Mouse (Mus musculus) embryonic facial prominence, embryonic 12.5 days (tissue): ENCODE data around the gene Trir. TPM values are rescaled to one million over a fixed set of nuclear protein-coding genes. Genes with fewer than 3 reads are reported as not detected.

Source experiments
- ATAC-seq: fragments of 200-750 bp; cut with Nextera tagmentation; 2 replicates; pipeline ENCODE4 v1.8.0; 2017; ENCODE audit not compliant: insufficient number of reproducible peaks, insufficient read depth, low FRiP score, low TSS enrichment
- H3K27ac ChIP-seq: fragments of 300-500 bp; sonication (generic); 2 replicates; pipeline ENCODE4 v1.5.1; 2016; ENCODE audit warnings: mild to moderate bottlenecking
- H3K27me3 ChIP-seq: fragments of 300-500 bp; sonication (generic); 2 replicates; pipeline ENCODE4 v1.6.1; 2016; ENCODE audit warnings: mild to moderate bottlenecking, moderate library complexity
- H3K36me3 ChIP-seq: fragments of 300-500 bp; sonication (generic); 2 replicates; pipeline ENCODE4 v1.6.1; 2016; ENCODE audit warnings: mild to moderate bottlenecking
- H3K4me1 ChIP-seq: fragments of 300-500 bp; sonication (generic); 2 replicates; pipeline ENCODE4 v1.6.1; 2016
- H3K4me2 ChIP-seq: fragments of 300-500 bp; sonication (generic); replicated peaks from 2 replicates; pipeline ENCODE4 v1.6.1; 2016; ENCODE audit warnings: mild to moderate bottlenecking, moderate library complexity
- H3K4me3 ChIP-seq: fragments of 300-500 bp; sonication (generic); 2 replicates; pipeline ENCODE4 v1.5.1; 2016; ENCODE audit warnings: mild to moderate bottlenecking
- H3K9ac ChIP-seq: fragments of 300-500 bp; sonication (generic); 2 replicates; pipeline ENCODE4 v1.6.1; 2016; ENCODE audit warnings: mild to moderate bottlenecking, moderate library complexity
- H3K9me3 ChIP-seq: fragments of 300-500 bp; sonication (generic); 2 replicates; pipeline ENCODE4 v1.6.1; 2016; ENCODE audit warnings: mild to moderate bottlenecking, moderate library complexity
- WGBS: fragments of 180-500 bp; shearing (Covaris S2); methylation state at CpG from one replicate; pipeline ENCODE4 v1.1.7; 2016; 5-methylcytosine and 5-hydroxymethylcytosine counted together
- microRNA-seq: library from miRNA; unstranded; fragments of <30 nt; microRNA quantifications from one replicate; pipeline ENCODE4, GENCODE M21; 2017
- polyA plus RNA-seq: library from polyadenylated mRNA; unstranded; fragments of >200 nt; fragmentation: Nextera tagmentation; extraction: Ambion mirVana; gene quantifications from 2 replicates; pipeline ENCODE4 v1.2.1, GENCODE M21; 2016

Gene Trir
- polyA plus RNA-seq, 1 experiment from 2014 or later = 160 TPM

- H3K36me3 ChIP-seq = peaks cover 35% of the 10 kb centered on the region
- H3K9ac ChIP-seq = no peak overlapping the region
- H3K4me2 ChIP-seq = peak overlapping the region; percentile 68; the same call in 1 of the 2 replicates
- ATAC-seq = no peak
- H3K4me3 ChIP-seq = no peak overlapping the region
- H3K27ac ChIP-seq = no peak overlapping the region
- H3K9me3 ChIP-seq = no peaks in the 10 kb centered on the region
- no peaks in the 10 kb centered on the region for H3K27me3 ChIP-seq
- no peaks in the 10 kb centered on the region for H3K4me1 ChIP-seq
- WGBS = 94% methylated on average over 15 of the region's 15 CpGs
These were observed 46.5 kb downstream of the Trir start for GRCm38 (mm10) chr8:85073041-85073612.

GRCm38 (mm10) chr8:85074167-85074566, 47.5 kb downstream of the Trir start:
- Histone ChIP-seq H3K9ac (no peak overlapping the region), H3K27me3 (no peaks in the 10 kb centered on the region), H3K9me3 (no peaks in the 10 kb centered on the region), H3K27ac (no peak overlapping the region), H3K4me3 (no peak overlapping the region), H3K4me1 (no peaks in the 10 kb centered on the region), H3K4me2 (no peak overlapping the region), H3K36me3 (peaks cover 35% of the 10 kb centered on the region)
- WGBS = 82% methylated on average over 10 of the region's 10 CpGs
- ATAC-seq = no peak

- no peak overlapping the region for H3K9ac ChIP-seq
- H3K36me3 ChIP-seq = peaks cover 35% of the 10 kb centered on the region
- 93% methylated on average over 10 of the region's 10 CpGs for WGBS
These were observed 48.0 kb downstream of the Trir start for GRCm38 (mm10) chr8:85074617-85075016.

GRCm38 (mm10) chr8:85076001-85076400, 49.4 kb downstream of the Trir start:
- Histone ChIP-seq H3K4me2 (no peak overlapping the region), H3K27me3 (no peaks in the 10 kb centered on the region), H3K36me3 (peaks cover 35% of the 10 kb centered on the region), H3K9ac (no peak overlapping the region), H3K4me3 (no peak overlapping the region), H3K4me1 (peaks cover 6% of the 10 kb centered on the region; the same call in 1 of the 2 replicates), H3K27ac (no peak overlapping the region), H3K9me3 (no peaks in the 10 kb centered on the region)
- WGBS = 73% methylated on average over 9 of the region's 9 CpGs
- no peak for ATAC-seq

More at GRCm38 (mm10) chr8:85074617-85075016, 48.0 kb downstream of the Trir start:
- ATAC-seq = no peak
- Histone ChIP-seq H3K4me2 (no peak overlapping the region), H3K4me1 (peaks cover 2% of the 10 kb centered on the region; the same call in 1 of the 2 replicates), H3K27ac (no peak overlapping the region), H3K27me3 (no peaks in the 10 kb centered on the region), H3K9me3 (no peaks in the 10 kb centered on the region), H3K4me3 (no peak overlapping the region)

- Histone ChIP-seq H3K4me1 (peaks cover 13% of the 10 kb centered on the region; the same call in 1 of the 2 replicates), H3K4me2 (no peak overlapping the region), H3K9ac (no peak overlapping the region), H3K27ac (0 out of 2 replicates have a peak overlapping the region, but pooled peaks have one; percentile 17), H3K4me3 (no peak overlapping the region), H3K27me3 (no peaks in the 10 kb centered on the region), H3K36me3 (peaks cover 35% of the 10 kb centered on the region), H3K9me3 (no peaks in the 10 kb centered on the region)
- ATAC-seq = no peak
- WGBS = 0% methylated on average over 2 of the region's 2 CpGs
These were observed 50.4 kb downstream of the Trir start for GRCm38 (mm10) chr8:85076993-85077392.

Small RNA genes lying within 50 kb of the gene (microRNA-seq; reads per million reads assigned to microRNA genes)
- gene Mir7070 = 0.73 reads per million

Other genes starting within 250 kb of the Trir start
- 18.4 and 21.2 TPM in 2 replicates for gene Nfix, start 226.5 kb upstream of the Trir start, polyA plus RNA-seq
- 5.3 and 5.5 TPM in 2 replicates for gene Dand5, start 204.0 kb upstream of the Trir start, polyA plus RNA-seq
- 46.7 and 46.8 TPM in 2 replicates for gene Gadd45gip1, start 195.3 kb upstream of the Trir start, polyA plus RNA-seq
- 96.0 TPM in 2 replicates for gene Rad23a, start 186.2 kb upstream of the Trir start, polyA plus RNA-seq
- 919 and 944 TPM in 2 replicates for gene Calr, start 179.9 kb upstream of the Trir start, polyA plus RNA-seq
- gene Farsa, start 169.8 kb upstream of the Trir start, polyA plus RNA-seq = 106 and 108 TPM in 2 replicates
- gene Syce2, start 154.7 kb upstream of the Trir start, polyA plus RNA-seq = 84.1 and 91.7 TPM in 2 replicates
- gene Gcdh, start 132.9 kb upstream of the Trir start, polyA plus RNA-seq = 44.3 and 45.2 TPM in 2 replicates
- gene Klf1, start 124.9 kb upstream of the Trir start, polyA plus RNA-seq = 4.7 and 5.4 TPM in 2 replicates
- gene Dnase2a, start 118.3 kb upstream of the Trir start, polyA plus RNA-seq = 14.8 and 15.4 TPM in 2 replicates
- gene Mast1, start 89.5 kb upstream of the Trir start, polyA plus RNA-seq = 5.3 and 5.7 TPM in 2 replicates
- 0.50 and 0.52 TPM in 2 replicates for gene Rtbdn, start 79.8 kb upstream of the Trir start, polyA plus RNA-seq
- not detected in 2 replicates for gene Gm49661, start 57.4 kb upstream of the Trir start, polyA plus RNA-seq
- 1,038 and 1,130 TPM in 2 replicates for gene Prdx2, start 57.2 kb upstream of the Trir start, polyA plus RNA-seq
- 104 and 115 TPM in 2 replicates for gene Rnaseh2a, start 57.1 kb upstream of the Trir start, polyA plus RNA-seq
- gene Junb, start 48.1 kb upstream of the Trir start, polyA plus RNA-seq = 8.0 and 9.0 TPM in 2 replicates
- 20.6 TPM in 2 replicates for gene Hook2, start 36.2 kb upstream of the Trir start, polyA plus RNA-seq
- 0.08 TPM in 1 of 2 replicates, not detected in the other for gene Best2, start 12.3 kb upstream of the Trir start, polyA plus RNA-seq
- gene Asna1, start 1.5 kb upstream of the Trir start, polyA plus RNA-seq = 125 and 132 TPM in 2 replicates
- 31.7 and 33.3 TPM in 2 replicates for gene Tnpo2, start 10.1 kb downstream of the Trir start, polyA plus RNA-seq
- 32.8 and 35.8 TPM in 2 replicates for gene Fbxw9, start 33.2 kb downstream of the Trir start, polyA plus RNA-seq
- 0.90 TPM in 1 of 2 replicates, not detected in the other for gene Gm5741, start 41.2 kb downstream of the Trir start, polyA plus RNA-seq
- gene Dhps, start 44.9 kb downstream of the Trir start, polyA plus RNA-seq = 66.8 and 67.9 TPM in 2 replicates
- gene Wdr83os, start 53.9 kb downstream of the Trir start, polyA plus RNA-seq = 118 and 128 TPM in 2 replicates
- gene Wdr83, start 54.5 kb downstream of the Trir start, polyA plus RNA-seq = 48.9 and 49.1 TPM in 2 replicates
- gene Man2b1, start 56.4 kb downstream of the Trir start, polyA plus RNA-seq = 25.9 and 27.6 TPM in 2 replicates
- gene Zfp791, start 96.3 kb downstream of the Trir start, polyA plus RNA-seq = 2.3 and 3.2 TPM in 2 replicates
- not detected in 2 replicates for gene Cks1brt, start 125.1 kb downstream of the Trir start, polyA plus RNA-seq
- not detected in 2 replicates for gene Olfr371, start 199.2 kb downstream of the Trir start, polyA plus RNA-seq